Mouse (Mus musculus): ENCODE results near the gene Tmem179.

Gene Tmem179

DNA sequence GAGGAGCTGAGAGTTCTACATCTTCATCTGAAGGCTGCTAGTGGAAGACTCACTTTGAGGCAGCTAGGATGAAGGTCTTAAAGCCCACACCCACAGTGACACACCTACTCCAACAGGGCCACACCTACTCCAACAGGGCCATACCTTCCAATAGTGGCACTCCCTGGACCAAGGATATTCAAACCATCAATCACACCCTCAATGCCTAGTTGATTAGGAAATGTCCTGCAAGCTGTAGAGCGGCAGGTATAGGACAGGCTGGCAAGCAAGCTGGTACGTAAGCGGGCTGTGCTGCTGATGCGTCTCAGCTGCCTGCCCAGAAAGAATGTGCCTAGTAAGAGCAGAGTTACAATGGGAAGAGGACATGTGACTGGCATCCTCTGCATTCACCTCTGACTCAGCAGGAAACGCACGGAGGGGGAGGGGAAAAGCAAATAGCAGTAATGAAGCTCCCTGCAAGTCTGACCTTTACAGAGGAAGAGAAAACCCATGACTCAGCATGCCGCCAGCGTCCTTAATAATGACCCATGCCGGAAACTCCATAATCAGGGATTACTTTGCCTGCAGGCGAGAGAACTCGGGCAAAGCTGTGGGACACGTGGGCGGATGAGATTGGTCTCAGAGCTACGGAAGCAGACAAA is at the start of gene Tmem179:
TSS of gene Tmem179 (minus strand) at position 51 of the 641 bp plus-strand sequence.
- no peak for DNase-seq

DNA sequence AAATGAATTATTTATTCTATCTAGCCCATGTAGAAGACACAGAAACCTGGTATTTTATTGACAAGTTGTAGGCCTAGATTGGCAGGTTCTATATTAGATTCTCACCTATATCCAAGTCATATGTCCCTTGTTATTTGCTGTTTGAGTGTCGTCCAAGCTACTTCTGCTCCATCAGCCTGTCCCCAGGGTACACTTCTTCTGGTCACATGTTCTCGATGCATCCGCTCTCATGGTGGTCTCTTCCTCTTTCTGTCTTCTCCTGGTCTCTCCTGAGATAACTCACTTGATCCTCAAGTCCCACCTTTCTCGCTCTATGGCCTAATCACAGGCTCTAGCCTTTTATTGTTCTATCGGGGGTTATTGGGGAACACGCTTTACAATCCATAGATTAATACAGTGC is 46.5 kb upstream of the Tmem179 start:
- no peak for DNase-seq

DNA sequence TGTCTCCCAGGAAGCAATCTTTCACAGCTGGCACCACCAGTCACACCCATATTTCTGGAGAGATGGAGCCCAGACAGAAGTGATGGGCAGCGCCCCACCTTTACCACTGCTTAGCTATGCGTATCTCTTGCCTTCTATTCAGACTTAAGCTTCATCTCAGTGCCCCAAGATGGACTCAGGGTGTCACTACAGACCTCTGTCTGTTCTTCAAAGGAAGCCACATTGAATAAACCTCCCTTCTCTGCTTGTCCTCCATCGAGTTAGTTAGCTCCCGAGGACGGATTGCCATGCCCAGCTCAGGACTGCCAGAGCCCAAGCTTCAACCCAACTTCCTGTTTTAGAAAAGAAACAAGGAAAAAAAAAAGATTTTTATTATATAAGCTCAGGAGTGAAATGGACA is 45.9 kb upstream of the Tmem179 start:
- no peak for DNase-seq

DNA sequence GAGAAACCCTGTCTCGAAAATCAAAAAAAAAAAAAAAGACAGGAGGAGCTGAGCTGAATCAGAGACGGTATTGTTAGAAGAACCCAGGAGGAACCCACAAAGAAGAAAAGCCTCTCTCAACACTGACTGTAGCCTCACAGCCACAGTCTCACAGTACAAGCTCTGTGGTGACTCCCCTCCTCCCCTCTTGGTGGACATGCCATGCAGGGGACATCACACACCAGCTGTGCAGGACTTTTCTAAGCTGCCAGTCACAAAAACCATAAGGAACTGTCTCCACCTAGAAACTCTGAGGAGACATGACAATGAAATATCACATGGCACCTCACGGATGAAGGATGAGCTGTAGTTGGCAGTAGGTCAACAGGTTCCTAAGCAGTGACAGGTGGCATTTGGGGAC is 44.6 kb upstream of the Tmem179 start:
- DNase-seq: no peak

DNA sequence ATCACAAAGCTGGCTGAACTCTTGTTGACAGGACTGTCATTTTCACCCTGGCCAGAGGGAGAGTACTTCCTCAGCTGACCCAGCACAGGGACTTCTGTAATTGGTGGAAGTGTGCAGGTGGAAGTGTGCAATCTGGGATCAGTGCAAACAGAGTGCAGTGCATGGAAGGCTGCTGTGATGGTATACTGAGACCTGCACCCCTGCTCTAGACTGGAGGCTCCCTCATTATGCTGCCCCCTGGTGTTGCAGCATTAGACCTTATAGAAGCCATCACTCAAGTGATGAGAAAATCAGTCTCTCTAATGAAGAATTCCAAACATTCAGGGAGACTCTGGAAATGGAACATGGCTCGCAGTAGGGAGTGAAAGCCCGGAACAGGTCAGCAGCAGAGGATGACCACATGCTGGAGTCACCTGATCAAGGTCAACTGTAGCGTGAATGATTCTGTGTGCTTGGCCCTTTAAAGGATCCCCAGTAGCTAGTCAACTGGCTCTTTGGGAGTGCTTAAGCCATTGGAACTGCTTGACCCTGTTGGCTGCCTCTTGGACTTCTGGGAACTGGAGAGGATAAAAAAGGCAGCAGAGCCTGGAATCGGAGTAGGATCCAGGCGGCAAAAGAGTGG is 43.7 kb upstream of the Tmem179 start:
- no peak for DNase-seq

DNA sequence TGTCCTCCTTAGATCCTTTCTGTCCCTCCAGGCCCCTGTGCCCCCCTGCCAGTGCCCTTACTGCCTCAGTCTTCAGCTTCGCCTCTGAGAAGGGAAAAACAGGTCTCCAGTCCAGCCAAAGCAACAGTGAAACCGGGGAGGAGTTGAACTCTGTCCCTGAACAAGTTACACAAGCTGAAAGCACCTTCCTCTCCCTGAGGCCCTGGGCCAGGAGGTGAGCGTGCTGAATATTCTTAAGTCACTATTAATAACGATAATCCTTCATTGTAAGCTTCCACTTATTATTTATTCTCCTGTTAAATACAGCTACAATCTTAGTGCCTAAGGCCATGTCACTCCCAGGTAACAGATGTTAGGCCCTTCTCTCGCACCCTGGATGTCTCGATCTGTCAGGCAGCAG is 43.1 kb upstream of the Tmem179 start:
- no peak for DNase-seq

DNA sequence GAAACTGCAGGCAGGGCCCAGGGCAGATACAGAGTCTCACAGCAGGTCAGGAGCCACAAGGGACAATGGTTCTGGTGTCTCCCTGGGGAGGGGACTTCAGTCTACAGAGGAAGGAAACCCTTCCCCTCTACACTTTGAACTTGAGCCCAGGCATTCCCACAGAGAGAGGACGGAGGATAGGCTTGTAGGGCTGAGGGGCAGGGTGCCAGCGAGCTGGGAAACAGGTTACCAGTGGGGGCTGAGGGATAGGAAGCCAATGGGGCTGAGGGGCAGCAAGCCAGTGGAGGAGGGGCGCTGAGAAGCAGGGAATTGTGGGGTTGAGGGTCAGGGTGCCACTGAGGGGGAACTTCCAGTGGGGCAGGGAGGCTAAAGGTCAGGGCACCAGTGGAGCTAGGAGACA is 42.7 kb upstream of the Tmem179 start:
- DNase-seq: no peak

DNA sequence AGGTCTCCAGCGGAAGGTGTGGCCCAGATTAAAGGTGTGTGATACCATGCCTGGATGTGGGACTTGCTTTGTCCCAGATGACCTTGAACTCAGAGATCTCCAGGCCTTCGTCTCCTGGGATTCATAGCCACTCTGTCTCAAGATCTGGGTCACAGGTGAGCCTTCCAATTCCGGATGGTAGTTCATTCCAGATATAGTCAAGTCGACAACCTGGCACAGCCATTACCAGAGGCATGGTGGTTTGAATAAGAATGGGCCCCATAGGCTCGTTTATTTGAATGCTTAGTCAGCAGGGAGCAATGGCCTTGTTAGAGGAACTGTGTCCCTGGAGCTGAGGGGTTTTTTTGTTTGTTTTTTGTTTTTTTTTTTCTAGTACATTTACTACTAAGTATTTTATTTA is 40.7 kb upstream of the Tmem179 start:
- no peak for DNase-seq

DNA sequence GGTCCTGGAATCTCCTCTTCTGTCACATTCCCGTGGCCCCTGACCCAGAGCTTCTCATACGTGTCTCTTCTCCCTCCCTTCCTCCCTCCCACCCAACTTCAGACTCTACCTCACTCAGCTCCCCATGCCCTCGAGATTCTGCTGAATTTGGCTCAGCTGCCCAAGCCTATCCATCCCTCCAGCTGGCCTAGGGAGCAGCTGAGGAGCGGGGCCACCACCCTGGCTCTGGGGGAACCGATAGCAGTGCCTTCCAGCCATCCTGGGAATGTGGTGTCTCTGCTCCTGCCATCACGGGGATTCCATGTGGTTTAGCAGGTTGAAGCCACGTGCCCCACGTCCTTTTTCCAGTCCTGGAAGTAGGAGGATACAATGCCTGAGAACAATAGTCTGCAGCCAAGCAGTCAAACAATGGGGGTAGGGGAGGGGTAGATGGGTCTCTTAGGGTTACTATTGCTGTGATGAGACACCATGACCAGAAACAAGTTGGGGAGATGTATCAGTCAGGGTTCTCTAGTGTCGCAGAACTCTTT is 40.0 kb upstream of the Tmem179 start:
- no peak for DNase-seq

DNA sequence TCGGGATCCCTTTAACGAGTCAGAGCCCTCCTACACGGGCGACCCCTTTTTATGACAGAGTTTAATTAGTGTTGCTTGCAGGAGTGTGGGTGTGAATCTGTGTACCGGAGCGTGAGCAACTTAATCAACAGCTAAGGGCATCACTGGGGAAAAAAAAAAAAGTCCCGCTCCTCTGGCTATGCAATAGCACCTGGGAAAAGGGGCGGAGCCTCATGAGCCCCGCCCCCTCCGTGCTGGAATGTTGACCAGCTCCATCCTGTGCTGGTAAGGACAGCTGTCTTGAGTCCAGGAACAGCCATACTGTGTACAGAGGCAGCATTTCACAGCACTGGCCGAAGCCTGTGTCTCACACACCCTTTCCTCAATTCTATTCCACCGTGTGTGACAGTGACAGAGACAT is 38.4 kb upstream of the Tmem179 start:
- no peak for DNase-seq

DNA sequence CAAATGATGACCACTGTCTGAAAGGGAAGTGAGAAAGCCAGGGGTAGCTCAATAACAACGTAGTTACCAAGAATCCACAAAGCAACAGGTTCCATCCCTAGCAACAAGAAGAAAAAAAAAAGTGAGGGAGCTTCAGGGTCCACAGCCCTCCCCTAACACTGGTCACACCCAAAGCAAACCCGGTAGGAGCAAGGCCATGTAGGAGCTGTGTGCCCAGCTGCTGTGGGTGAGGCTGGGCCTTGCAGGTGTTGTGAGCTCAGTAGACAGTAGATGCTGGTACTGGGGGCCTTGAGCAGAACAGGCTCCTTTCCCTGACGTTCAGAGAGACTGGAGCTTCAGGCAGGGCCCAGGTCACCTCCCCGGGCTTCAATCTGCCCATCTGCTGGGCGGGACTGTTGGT is 36.0 kb upstream of the Tmem179 start:
- DNase-seq: no peak

DNA sequence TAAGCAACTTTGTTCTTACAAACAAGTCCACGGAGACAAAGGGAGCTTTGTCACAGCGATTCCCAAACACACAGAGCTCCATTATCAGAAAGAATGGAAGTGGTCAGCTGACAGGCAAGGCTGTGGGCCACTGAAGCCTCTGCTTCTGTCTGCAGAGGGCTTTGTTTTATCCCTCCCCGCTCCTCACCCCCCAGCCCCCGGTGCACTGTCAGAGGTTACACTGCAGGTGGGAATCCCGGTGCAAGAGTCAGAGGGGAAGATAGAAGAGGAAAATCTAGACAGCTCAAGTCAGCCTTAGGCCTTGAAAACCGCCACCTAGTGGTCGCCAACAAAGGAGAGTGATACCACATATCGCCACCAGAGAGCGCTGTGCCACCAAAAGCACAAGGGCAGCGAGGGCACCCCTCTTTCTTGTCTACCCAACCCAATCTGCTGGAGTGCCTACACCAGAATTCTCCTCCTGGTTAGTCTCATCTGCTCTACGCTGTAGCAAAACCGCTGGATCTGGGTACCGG is 35.4 kb upstream of the Tmem179 start:
- DNase-seq: peak; percentile 90 to 92

DNA sequence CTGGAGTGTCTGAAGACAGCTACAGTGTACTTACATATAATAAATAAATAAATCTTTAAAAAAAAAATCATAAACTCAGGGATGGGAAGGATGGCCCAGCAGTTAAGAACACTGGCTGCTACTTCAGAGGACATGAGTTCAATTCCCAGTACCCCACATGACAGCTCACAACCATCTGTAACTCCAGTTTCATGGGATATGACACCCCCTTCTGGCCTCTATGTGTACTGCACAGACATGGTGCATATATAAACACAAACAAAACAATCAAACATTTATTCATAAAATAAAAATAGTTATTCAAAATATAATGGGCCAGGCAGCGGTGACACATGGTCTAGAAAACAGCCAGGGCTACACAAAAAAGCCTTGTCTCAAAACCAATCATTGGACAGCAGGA is 32.7 kb upstream of the Tmem179 start:
- no peak for DNase-seq

DNA sequence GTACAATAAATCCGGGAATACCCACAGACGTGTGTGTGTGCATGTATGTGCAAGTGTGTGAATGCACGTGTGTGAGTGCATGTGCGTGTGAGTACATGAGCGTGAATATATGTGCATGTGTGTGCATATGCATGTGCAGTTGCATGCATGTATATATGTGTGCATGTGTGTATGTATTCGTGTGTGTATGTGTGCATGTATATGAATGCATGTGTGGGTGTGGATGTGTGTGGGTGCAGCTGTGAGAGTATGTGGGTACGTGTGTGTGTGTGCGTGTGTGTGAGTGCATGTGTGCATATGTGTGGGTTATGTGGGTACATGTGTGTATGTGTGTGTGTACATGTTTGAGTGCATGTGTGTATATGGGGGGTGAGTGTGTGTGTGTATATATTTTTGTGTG is 29.6 kb upstream of the Tmem179 start:
- no peak for DNase-seq

DNA sequence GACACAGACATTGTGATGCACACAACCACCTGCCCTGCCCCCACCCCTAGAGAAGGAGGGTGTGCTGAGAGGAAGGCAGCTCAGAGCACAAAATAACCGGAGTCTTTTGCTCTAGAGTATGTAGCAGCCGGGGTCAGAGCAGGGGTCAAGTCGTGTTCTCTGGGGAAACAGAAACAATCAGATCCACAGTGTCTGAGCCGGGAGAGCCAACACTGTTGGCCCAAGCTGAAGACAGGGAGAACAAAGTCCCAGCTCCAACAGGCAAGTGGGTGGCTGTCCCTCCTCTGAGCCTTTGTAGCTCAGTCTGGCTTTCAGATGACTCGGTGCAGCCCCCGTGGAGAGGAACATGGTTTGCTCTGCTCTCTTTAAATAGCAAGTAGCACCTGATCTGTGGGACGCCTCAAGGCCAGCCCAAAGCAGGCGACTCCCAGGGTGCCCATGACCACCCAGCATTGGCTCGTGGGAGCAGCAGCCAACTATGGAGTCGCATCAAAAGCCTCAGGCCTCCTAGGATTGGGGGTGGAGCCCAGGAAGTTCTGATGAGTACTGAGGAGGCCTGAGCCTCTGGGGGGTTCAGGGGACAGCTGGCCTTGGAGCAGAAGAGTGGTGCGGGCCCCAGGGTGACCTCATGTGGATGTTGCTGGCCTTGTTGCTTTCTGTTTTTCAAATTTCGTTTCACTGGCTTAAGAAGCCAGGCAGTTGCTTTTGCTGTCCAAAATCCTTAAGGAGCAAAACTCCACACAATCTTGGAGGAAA is 28.6 kb upstream of the Tmem179 start:
- no peak for DNase-seq

DNA sequence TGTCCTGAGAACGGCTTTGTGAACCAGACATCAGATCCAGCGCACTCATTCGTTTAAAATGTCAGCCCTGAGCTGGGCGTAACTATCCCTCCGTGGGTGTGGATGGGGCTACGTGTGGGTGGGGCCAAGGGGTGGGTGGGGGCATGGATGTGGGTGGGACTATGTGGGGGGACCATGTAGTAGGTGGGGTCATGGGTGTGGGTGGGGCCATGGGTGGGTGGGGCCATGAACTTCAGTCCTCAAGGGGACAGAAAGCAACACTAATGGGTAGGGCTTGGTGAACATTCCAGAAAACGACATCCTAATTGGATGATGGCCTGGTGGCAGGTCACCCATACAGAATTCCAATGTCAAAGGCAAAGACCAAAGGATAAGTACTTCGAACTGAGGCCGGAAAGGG is 27.4 kb upstream of the Tmem179 start:
- no peak for DNase-seq

DNA sequence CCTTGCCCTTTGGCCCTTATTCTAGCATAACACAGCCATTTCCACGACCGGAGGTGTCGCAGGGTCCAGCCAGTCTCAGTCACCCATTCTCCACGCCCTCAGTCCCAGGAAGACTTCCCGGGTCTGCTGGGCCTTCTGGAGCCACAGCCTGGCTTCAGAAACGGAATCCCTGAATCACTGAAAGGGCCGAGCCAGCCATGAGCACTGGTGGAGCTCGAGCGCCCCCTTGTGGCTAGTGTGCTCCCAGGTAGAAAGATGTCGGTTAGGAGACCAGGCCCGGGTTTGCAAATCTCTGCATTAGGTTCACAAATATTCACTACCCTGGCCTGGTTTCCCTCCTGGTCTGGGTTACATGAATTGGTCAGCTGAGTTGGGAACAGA is 26.4 kb upstream of the Tmem179 start:
- DNase-seq: peak; percentile 90 to 94

DNA sequence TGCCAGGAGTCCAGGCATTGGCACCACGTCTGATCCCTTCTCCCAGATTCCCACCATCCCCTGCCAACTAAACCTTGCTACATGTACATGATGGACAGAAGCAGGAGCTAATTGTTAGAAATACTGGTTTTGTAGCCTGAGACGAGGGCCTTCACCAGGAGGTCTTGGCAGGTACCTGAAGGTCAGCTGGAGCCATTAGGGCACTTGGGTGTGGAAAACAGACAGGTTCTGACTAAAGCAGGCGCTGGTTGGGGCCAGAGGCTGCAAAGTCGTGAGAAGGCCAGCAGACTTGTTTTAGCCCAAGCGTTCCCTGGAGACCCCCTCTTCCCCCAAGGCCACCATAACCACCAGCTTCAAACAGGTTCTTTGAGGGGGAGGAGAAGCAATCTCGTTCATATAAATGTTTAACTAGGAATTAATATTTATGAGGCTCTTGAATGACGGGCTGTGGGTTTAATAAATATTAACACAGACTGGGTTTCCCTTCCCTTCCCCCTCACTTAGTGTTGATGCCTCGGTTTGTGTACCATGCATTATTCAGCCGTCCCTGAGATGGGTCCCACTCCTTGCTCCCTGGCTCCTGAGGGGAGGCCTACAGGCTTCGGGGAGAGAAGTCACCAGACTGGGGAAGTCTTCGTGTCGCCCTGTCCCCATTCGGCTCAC is 25.8 kb upstream of the Tmem179 start:
- no peak for DNase-seq

DNA sequence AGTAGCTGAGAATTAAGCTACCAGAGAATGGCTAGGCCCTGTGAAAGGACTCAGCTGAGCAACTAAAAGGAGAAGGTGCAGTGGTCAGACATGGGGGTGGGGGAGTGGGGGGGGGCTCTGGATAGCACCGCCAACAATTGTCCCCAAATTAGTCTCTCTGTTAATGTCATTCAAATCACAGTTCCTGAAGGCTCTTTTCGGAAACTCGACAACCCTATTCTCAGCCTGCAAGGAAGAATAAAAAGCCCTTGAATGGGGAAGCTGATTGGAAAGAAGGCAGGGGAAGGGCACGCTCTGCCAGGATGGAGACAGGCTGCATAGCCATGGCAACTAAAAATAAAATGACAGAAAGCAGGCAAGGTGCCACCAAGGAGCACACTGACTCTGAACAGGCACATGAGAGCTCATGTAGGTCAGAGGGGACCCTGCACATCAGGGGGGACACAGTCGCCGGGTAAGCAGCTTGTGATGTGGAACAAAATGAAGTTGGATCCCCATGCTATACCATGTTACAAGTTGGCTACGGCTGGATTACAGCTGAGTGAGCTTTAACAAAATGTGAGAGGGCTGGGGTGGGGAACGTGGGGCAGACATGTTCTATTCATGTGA is 25.0 kb upstream of the Tmem179 start:
- DNase-seq: no peak

DNA sequence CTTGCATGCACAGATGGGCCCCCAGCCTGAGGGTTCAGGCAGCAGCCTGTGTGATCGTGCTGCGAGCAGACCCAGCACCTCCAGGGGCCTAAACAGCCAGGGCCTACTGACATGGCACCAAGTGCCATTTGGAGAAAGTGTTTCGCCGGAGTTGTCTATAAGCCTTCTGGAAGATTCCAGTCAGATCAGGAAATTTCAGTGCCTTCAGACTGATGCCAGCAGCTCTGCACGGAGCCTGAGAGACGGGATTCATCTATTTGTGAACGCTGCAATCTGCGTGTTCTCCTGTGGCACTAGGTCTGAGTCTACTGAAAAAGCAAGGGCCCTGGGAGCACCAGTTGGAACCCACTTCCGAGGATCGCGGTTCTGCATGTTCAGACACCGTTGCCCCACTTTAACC is 23.8 kb upstream of the Tmem179 start:
- no peak for DNase-seq

DNA sequence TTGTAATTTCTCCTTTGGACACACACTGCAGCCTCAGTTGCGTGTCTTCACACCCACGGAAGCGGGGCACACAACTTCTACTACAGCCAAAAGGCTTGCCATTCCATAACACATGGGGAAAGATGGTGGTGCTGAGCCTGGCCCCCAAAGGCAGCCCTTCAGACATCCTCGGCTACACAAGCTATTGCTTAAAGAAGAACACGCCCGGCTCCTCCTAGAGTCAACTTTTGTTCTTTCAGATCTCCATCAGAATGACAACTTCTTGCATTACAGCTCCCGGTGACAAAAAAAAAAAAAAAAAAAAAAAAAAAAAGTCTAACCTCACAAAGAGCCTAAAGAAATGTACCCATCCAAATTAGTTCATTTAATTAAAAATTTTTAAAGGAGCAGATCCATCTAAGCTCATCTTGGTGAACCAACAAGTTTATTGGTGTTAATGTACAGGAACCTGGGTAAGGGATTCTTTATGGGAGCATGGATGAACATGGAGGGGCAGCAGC is 23.0 kb upstream of the Tmem179 start:
- no peak for DNase-seq

DNA sequence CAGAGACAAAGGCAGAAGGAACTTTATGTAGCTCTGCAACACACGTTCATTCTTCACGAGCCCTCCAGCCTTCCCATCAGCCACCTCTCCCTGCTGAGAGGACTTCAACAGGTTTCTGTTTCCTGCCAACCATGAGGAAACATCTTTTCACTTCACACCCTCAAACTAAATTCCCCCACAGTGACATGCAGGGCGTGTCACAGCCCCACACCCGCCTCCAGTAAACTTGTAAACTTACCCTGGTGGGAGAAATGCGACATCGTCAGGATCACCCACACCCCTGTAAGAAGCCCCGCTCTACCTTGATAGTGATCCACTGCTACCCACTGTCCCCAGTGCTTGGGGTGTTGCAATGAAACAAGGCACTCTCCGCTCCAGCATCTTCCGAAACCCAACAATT is 21.8 kb upstream of the Tmem179 start:
- no peak for DNase-seq

DNA sequence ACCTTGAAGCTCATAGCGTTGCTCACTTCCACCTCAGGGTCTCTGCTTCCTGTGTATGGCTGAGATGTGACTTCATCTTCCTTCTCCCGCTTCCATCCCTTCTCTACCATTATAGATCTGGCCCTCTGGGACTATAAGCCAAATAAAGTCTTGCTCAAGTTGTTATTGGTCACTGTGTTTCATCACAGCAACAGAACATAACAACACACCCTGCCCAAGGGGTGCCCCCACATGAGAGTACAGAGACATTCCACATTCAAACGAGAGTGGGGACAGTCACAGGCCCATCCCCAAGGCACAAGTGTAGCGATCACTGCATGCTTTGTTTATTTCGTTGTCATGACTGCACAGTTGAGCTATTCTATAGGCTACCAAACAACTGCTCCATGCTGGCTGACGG is 20.7 kb upstream of the Tmem179 start:
- DNase-seq: no peak
